Mouse (Mus musculus): ENCODE measurements around the gene Pfkfb3. TPM values are rescaled to one million over a fixed set of nuclear protein-coding genes. Genes with fewer than 3 reads are reported as not detected.

The Pfkfb3 gene
- polyA plus RNA-seq, 1 experiment from 2014 or later, result 3.3 TPM

- DNase-seq (no peak), ATAC-seq (peak; percentile 43)
These were observed 17.9 kb downstream of the Pfkfb3 start for GRCm38 (mm10) chr2:11535966-11536365.

GRCm38 (mm10) chr2:11535412-11535928 is 18.4 kb downstream of the Pfkfb3 start:
- under 1% methylated on average over 32 of the region's 32 CpGs for WGBS (ENCODE audit: insufficient replicate concordance)
- TF ChIP-seq CTCF (IDR thresholded peaks at IDR 0.05; ENCODE audit: low read depth) (no peak), EP300 (IDR thresholded peaks at IDR 0.05; ENCODE audit: low read depth) (no peak)
- H3K9me3 ChIP-seq (ENCODE audit: low read length), result no peaks in the 10 kb centered on the region
- peak overlapping the region; percentile 87 for H3K4me2 ChIP-seq (ENCODE audit: low read depth, low read length)
- peak overlapping the region; percentile 46 for H3K4me3 ChIP-seq (ENCODE audit: low read depth, low read length)
- no peaks in the 10 kb centered on the region for H3K27me3 ChIP-seq (ENCODE audit: insufficient read depth, low read length)
- 0 out of 2 replicates have a peak, but pooled peaks cover 2% of the 10 kb centered on the region for H3K36me3 ChIP-seq (replicated peaks; ENCODE audit: insufficient read depth, low read length)
- ATAC-seq (peak; percentile 98), DNase-seq (peak; percentile 92)
- peaks cover 10% of the 10 kb centered on the region for H3K4me1 ChIP-seq (ENCODE audit: insufficient read depth)
- peak overlapping the region; percentile 76 for H3K9ac ChIP-seq (replicated peaks)
- peak overlapping the region; percentile 83 for H3K27ac ChIP-seq (ENCODE audit: low read depth)

More at GRCm38 (mm10) chr2:11535966-11536365, 17.9 kb downstream of the Pfkfb3 start:
- H3K36me3 ChIP-seq (replicated peaks; ENCODE audit: insufficient read depth, low read length), result 0 out of 2 replicates have a peak, but pooled peaks cover 2% of the 10 kb centered on the region
- H3K27ac ChIP-seq (ENCODE audit: low read depth), result peak overlapping the region; percentile 83
- peak overlapping the region; percentile 46 for H3K4me3 ChIP-seq (ENCODE audit: low read depth, low read length)
- H3K9me3 ChIP-seq (ENCODE audit: low read length), result no peaks in the 10 kb centered on the region
- peaks cover 10% of the 10 kb centered on the region for H3K4me1 ChIP-seq (ENCODE audit: insufficient read depth)
- 65% methylated on average over 8 of the region's 8 CpGs for WGBS (ENCODE audit: insufficient replicate concordance)
- H3K9ac ChIP-seq (replicated peaks), result no peak overlapping the region; the same call in 1 of the 2 replicates
- no peaks in the 10 kb centered on the region for H3K27me3 ChIP-seq (ENCODE audit: insufficient read depth, low read length)
- peak overlapping the region; percentile 87 for H3K4me2 ChIP-seq (ENCODE audit: low read depth, low read length)
- TF ChIP-seq CTCF (IDR thresholded peaks at IDR 0.05; ENCODE audit: low read depth) (no peak), EP300 (IDR thresholded peaks at IDR 0.05; ENCODE audit: low read depth) (no peak)

GRCm38 (mm10) chr2:11534826-11535225 is 19.1 kb downstream of the Pfkfb3 start:
- ATAC-seq (peak; percentile 57), DNase-seq (no peak)
- no peak for TF ChIP-seq EP300 (IDR thresholded peaks at IDR 0.05; ENCODE audit: low read depth)
- TF ChIP-seq CTCF (IDR thresholded peaks at IDR 0.05; ENCODE audit: low read depth), result no peak
- WGBS (ENCODE audit: insufficient replicate concordance), result 1% methylated on average over 10 of the region's 10 CpGs
- Histone ChIP-seq H3K36me3 (replicated peaks; ENCODE audit: insufficient read depth, low read length) (0 out of 2 replicates have a peak, but pooled peaks cover 2% of the 10 kb centered on the region), H3K27me3 (ENCODE audit: insufficient read depth, low read length) (no peaks in the 10 kb centered on the region), H3K9ac (replicated peaks) (peak overlapping the region; percentile 76), H3K4me1 (ENCODE audit: insufficient read depth) (peaks cover 10% of the 10 kb centered on the region), H3K4me3 (ENCODE audit: low read depth, low read length) (peak overlapping the region; percentile 46), H3K4me2 (ENCODE audit: low read depth, low read length) (peak overlapping the region; percentile 87), H3K27ac (ENCODE audit: low read depth) (peak overlapping the region; percentile 83), H3K9me3 (ENCODE audit: low read length) (no peaks in the 10 kb centered on the region)

- H3K36me3 ChIP-seq (replicated peaks; ENCODE audit: insufficient read depth, low read length), result no peaks in the 10 kb centered on the region
- H3K9me3 ChIP-seq (ENCODE audit: low read length), result no peaks in the 10 kb centered on the region
- H3K27ac ChIP-seq (ENCODE audit: low read depth), result 0 out of 2 replicates have a peak overlapping the region, but pooled peaks have one; percentile 11
- no peak overlapping the region for H3K4me3 ChIP-seq (ENCODE audit: low read depth, low read length)
- TF ChIP-seq EP300 (IDR thresholded peaks at IDR 0.05; ENCODE audit: low read depth) (no peak), CTCF (IDR thresholded peaks at IDR 0.05; ENCODE audit: low read depth) (no peak)
- no peak for DNase-seq
- H3K9ac ChIP-seq (replicated peaks), result no peak overlapping the region
- no peaks in the 10 kb centered on the region for H3K27me3 ChIP-seq (ENCODE audit: insufficient read depth, low read length)
- no peak for ATAC-seq
- peaks cover 5% of the 10 kb centered on the region for H3K4me1 ChIP-seq (ENCODE audit: insufficient read depth)
- H3K4me2 ChIP-seq (ENCODE audit: low read depth, low read length), result no peak overlapping the region
- 64% methylated on average over 6 of the region's 6 CpGs for WGBS (ENCODE audit: insufficient replicate concordance)
These were observed 23.8 kb downstream of the Pfkfb3 start for GRCm38 (mm10) chr2:11530101-11530500.

GRCm38 (mm10) chr2:11526063-11526462 is 27.8 kb downstream of the Pfkfb3 start:
- no peaks in the 10 kb centered on the region for H3K36me3 ChIP-seq (replicated peaks; ENCODE audit: insufficient read depth, low read length)
- no peaks in the 10 kb centered on the region for H3K27me3 ChIP-seq (ENCODE audit: insufficient read depth, low read length)
- no peak overlapping the region for H3K4me2 ChIP-seq (ENCODE audit: low read depth, low read length)
- H3K4me1 ChIP-seq (ENCODE audit: insufficient read depth), result no peaks in the 10 kb centered on the region; the same call in 1 of the 2 replicates
- H3K4me3 ChIP-seq (ENCODE audit: low read depth, low read length), result no peak overlapping the region
- TF ChIP-seq CTCF (IDR thresholded peaks at IDR 0.05; ENCODE audit: low read depth), result no peak
- TF ChIP-seq EP300 (IDR thresholded peaks at IDR 0.05; ENCODE audit: low read depth), result no peak
- WGBS (ENCODE audit: insufficient replicate concordance), result 81% methylated on average over 5 of the region's 5 CpGs
- H3K27ac ChIP-seq (ENCODE audit: low read depth), result no peak overlapping the region
- no peak for DNase-seq
- no peak for ATAC-seq
- no peaks in the 10 kb centered on the region for H3K9me3 ChIP-seq (ENCODE audit: low read length)
- no peak overlapping the region for H3K9ac ChIP-seq (replicated peaks)

GRCm38 (mm10) chr2:11524736-11525135 is 29.1 kb downstream of the Pfkfb3 start:
- no peak for ATAC-seq
- no peak for TF ChIP-seq CTCF (IDR thresholded peaks at IDR 0.05; ENCODE audit: low read depth)
- peak; percentile 20; the same call in 1 of the 2 replicates for TF ChIP-seq EP300 (IDR thresholded peaks at IDR 0.05; ENCODE audit: low read depth)
- no peak for DNase-seq
- no peaks in the 10 kb centered on the region for H3K27me3 ChIP-seq (ENCODE audit: insufficient read depth, low read length)
- H3K27ac ChIP-seq (ENCODE audit: low read depth), result no peak overlapping the region
- H3K4me1 ChIP-seq (ENCODE audit: insufficient read depth), result no peaks in the 10 kb centered on the region; the same call in 1 of the 2 replicates
- H3K9ac ChIP-seq (replicated peaks), result no peak overlapping the region
- H3K36me3 ChIP-seq (replicated peaks; ENCODE audit: insufficient read depth, low read length), result no peaks in the 10 kb centered on the region
- H3K9me3 ChIP-seq (ENCODE audit: low read length), result no peaks in the 10 kb centered on the region
- WGBS (ENCODE audit: insufficient replicate concordance), result 51% methylated on average over 6 of the region's 6 CpGs
- H3K4me2 ChIP-seq (ENCODE audit: low read depth, low read length), result no peak overlapping the region
- H3K4me3 ChIP-seq (ENCODE audit: low read depth, low read length), result no peak overlapping the region
